Mouse (Mus musculus) midbrain, embryonic 11.5 days (tissue): ENCODE data around the gene Nck1. TPM values are rescaled to one million over a fixed set of nuclear protein-coding genes. Genes with fewer than 3 reads are reported as not detected.

Experiments used
- ATAC-seq: fragments of 200-750 bp; cut with Nextera tagmentation; 2 replicates; pipeline ENCODE4 v1.8.0; 2017; ENCODE audit warnings: moderate TSS enrichment, moderate library complexity; ENCODE audit not compliant: low FRiP score
- DNase-seq: peaks from one replicate; pipeline ENCODE4 v3.0.0; 2015; ENCODE audit warnings: low spot score; ENCODE audit errors: missing footprints
- H3K27ac ChIP-seq: fragments of 300-500 bp; sonication (generic); 2 replicates; pipeline ENCODE4 v1.5.1; 2014; ENCODE audit warnings: low read depth, low read length
- H3K27me3 ChIP-seq: fragments of 300-500 bp; sonication (generic); 2 replicates; pipeline ENCODE4 v1.6.1; 2014; ENCODE audit warnings: mild to moderate bottlenecking, low read length, moderate library complexity, mixed read lengths; ENCODE audit not compliant: control insufficient read depth, insufficient read depth
- H3K36me3 ChIP-seq: fragments of 300-500 bp; sonication (generic); 2 replicates; pipeline ENCODE4 v1.6.1; 2014; ENCODE audit warnings: mild to moderate bottlenecking, low read length, moderate library complexity, mixed read lengths; ENCODE audit not compliant: control insufficient read depth, insufficient read depth
- H3K4me1 ChIP-seq: fragments of 300-500 bp; sonication (generic); 2 replicates; pipeline ENCODE4 v1.6.1; 2014; ENCODE audit warnings: low read length; ENCODE audit not compliant: control insufficient read depth, insufficient read depth
- H3K4me2 ChIP-seq: fragments of 300-500 bp; sonication (generic); 2 replicates; pipeline ENCODE4 v1.6.1; 2014; ENCODE audit warnings: mild to moderate bottlenecking, moderate library complexity
- H3K4me3 ChIP-seq: fragments of 300-500 bp; sonication (generic); 2 replicates; pipeline ENCODE4 v1.5.1; 2014; ENCODE audit warnings: low read depth, low read length
- H3K9ac ChIP-seq: fragments of 300-500 bp; sonication (generic); 2 replicates; pipeline ENCODE4 v1.6.1; 2014; ENCODE audit warnings: low read length
- H3K9me3 ChIP-seq: fragments of 300-500 bp; sonication (generic); 2 replicates; pipeline ENCODE4 v1.6.1; 2016; ENCODE audit warnings: low read length; ENCODE audit not compliant: control insufficient read depth
- WGBS: fragments of 180-500 bp; shearing (Covaris S2); extraction: QIAGEN DNeasy Blood & Tissue Kit; methylation state at CpG from one replicate; pipeline ENCODE4 v1.1.7; 2014; 5-methylcytosine and 5-hydroxymethylcytosine counted together
- polyA plus RNA-seq: library from polyadenylated mRNA; unstranded; fragments of >200 nt; fragmentation: Nextera tagmentation; extraction: Ambion mirVana; gene quantifications from 2 replicates; pipeline ENCODE4 v1.2.1, GENCODE M21; 2014

The Nck1 gene
- polyA plus RNA-seq, 1 experiment from 2014 or later, result 77.8 TPM

DNA sequence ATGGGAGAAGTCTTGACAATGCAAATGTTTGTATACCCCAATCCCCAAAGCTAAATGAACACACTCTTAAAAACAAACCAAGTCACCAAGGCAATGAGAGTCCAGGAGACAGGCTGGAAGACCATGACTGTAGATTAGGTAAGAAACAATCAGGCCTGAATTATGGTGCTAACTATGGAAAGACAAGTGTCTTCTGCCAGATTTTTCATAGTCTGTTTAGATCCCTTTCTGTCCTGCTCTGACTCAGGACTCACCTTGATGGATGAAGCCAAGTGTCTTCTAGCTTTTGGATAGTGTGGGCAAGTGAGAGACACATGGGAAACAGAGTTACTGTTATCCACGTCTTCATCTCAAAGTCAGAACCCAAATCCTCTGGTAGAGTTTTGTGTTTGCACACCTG is 25.6 kb upstream of the Nck1 start:
- DNase-seq, result peak; percentile 83
- no peaks in the 10 kb centered on the region for H3K36me3 ChIP-seq
- ATAC-seq, result no peak; the same call in 1 of the 2 replicates
- H3K27ac ChIP-seq, result no peak overlapping the region; the same call in 1 of the 2 replicates
- no peaks in the 10 kb centered on the region for H3K9me3 ChIP-seq
- WGBS, result 84% methylated on average over 1 of the region's 1 CpGs
- H3K4me1 ChIP-seq, result peaks cover 8% of the 10 kb centered on the region
- peaks cover 4% of the 10 kb centered on the region; the same call in 1 of the 2 replicates for H3K27me3 ChIP-seq
- peak overlapping the region; percentile 78 for H3K4me2 ChIP-seq
- H3K9ac ChIP-seq, result peak overlapping the region; percentile 68; the same call in 1 of the 2 replicates
- H3K4me3 ChIP-seq, result peak overlapping the region; percentile 63; the same call in 1 of the 2 replicates

DNA sequence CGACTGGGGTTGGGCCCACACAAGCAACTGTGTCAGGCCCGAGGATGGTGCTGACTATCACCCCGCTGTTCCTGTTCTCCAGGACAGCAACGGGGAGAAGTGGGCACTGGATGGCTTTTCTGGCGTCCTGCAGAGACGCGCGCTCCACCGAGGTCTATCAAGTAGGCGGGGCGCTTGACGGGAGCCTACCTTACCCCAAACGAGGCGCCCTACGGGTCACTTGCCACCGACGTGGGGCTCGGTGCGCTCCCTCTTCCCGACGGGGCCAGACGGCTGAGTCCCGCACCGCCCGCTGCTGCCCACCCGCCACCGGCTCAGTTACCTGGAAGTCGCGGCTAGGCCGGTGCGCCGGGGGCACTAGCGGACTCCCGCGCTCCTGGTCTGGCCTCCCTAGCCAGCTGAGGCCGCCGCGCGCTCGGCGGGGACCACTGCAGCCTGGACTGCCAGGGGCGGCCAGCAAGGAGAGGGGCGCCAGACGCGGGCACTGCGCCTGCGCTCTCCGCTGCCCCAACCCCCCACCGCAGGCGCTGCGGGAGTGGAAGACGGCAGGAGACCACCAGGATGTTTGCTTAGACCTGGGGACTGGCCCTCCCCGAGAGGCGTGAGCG is 24.8 kb upstream of the Nck1 start, which contains the start of gene Slc35g2:
Gene Slc35g2, minus strand, starts transcription at position 465 of the 608 bp plus-strand sequence.
- Histone ChIP-seq H3K9ac (peak within 1 kb of the TSS; percentile 68), H3K4me2 (peak within 1 kb of the TSS; percentile 78), H3K27ac (no peak within 1 kb of the TSS; the same call in 1 of the 2 replicates), H3K27me3 (peaks cover 4% of the 10 kb centered on the region; the same call in 1 of the 2 replicates), H3K9me3 (no peaks in the 10 kb centered on the region), H3K4me3 (peak within 1 kb of the TSS; percentile 63), H3K36me3 (no peaks in the 10 kb centered on the region), H3K4me1 (peaks cover 8% of the 10 kb centered on the region)
- peak; percentile 95 for ATAC-seq
- under 1% methylated on average over 55 of the region's 55 CpGs for WGBS
- DNase-seq, result peak; percentile 98

DNA sequence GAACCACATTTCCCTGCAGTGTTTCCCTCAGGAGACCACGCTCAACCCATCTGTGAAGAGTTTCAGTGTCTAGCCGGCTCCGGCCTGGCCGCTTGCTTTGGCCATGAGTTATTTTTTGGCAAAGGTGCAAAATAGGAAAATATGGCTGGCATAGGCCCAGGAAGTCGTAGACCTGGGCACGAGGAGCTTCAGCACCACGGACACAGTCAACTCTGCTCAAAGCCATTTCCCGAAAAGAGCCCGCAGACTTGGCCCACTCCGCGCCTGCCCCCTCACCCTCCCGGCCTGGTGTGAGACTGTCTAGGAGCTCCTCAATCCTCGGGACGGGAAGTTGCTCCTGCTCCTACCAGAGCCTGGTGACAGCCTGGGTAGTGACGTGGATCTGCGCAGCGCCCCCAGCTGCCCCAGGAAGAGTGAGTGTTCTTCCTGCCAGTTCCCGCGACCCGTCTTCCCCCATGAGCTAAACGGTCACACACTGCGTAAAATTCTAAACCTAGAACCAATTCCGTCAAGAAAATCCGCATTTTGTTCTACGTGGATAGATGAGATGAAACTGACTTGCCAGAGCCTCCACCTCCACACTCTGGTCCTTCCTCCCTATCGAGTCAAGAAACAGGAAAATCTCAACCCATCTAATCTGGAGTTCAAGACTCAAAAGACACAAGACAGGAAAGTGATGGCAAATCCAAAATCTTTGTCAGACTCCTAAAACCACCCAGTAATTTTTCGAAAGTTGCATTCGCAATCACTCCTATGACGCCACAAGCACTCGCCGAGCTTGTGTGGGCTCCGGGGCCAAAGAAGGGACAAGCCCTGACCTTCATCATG is 24.1 kb upstream of the Nck1 start:
- Histone ChIP-seq H3K9me3 (no peaks in the 10 kb centered on the region), H3K4me2 (peak overlapping the region; percentile 78), H3K27me3 (peaks cover 4% of the 10 kb centered on the region; the same call in 1 of the 2 replicates), H3K36me3 (no peaks in the 10 kb centered on the region), H3K4me1 (peaks cover 8% of the 10 kb centered on the region), H3K27ac (no peak overlapping the region), H3K9ac (peak overlapping the region; percentile 68), H3K4me3 (peak overlapping the region; percentile 63)
- DNase-seq (peak; percentile 94), ATAC-seq (peak; percentile 67)
- WGBS, result 9% methylated on average over 32 of the region's 32 CpGs

DNA sequence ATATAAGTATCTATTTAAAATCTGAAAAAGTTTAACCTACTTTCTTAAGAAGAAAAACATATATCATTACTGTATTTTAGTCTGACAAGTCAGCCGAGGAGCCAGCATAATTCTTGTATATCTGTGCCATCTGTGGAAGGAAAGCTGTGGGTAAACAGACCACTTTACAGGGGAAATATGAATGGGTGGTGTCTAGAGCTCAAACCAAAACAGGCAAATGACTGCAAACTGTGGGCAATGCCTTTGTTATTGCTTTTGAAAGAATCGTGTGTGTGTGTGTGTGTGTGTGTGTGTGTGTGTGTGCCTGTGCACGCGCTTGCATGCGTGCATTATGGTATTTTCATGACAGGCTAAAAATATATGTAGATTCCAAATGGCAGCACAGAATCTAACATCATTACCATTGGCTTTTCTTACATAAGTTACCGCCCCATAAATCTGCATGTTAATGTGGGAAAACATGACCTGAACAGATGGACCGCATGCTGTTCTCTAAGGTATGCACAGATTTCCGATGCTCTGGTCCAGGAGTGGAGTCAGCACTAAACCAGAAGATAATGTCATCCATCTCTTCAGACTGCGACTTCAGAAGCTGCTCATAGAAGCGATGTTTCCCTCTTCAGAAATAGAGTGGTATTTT is 14.4 kb upstream of the Nck1 start:
- Histone ChIP-seq H3K4me1 (no peaks in the 10 kb centered on the region), H3K4me2 (no peak overlapping the region), H3K27me3 (no peaks in the 10 kb centered on the region), H3K27ac (no peak overlapping the region), H3K9me3 (no peaks in the 10 kb centered on the region), H3K36me3 (no peaks in the 10 kb centered on the region), H3K9ac (no peak overlapping the region), H3K4me3 (no peak overlapping the region)
- ATAC-seq (no peak), DNase-seq (peak; percentile 44)
- WGBS, result 87% methylated on average over 10 of the region's 10 CpGs

DNA sequence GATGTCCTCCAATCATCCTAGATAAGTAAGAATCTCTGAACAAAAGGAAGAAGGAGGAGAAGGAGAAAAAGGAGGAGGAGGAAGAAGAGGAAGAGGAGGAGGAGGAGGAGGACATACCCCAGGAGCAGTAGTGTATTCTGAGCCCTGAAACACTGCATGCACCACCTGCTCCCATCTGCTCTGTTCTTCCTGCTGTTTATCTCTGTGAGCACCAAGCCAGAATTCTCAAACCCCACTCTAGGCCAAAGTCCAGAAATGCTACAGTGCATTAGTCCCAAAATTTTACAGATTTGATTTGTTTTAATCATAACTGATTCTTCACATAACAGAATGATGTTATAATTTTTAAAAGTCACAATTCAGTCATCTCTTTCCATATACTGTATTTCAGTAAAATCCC is 13.1 kb upstream of the Nck1 start:
- Histone ChIP-seq H3K4me2 (no peak overlapping the region), H3K27ac (no peak overlapping the region), H3K36me3 (no peaks in the 10 kb centered on the region), H3K27me3 (no peaks in the 10 kb centered on the region), H3K4me1 (no peaks in the 10 kb centered on the region), H3K9ac (no peak overlapping the region), H3K9me3 (no peaks in the 10 kb centered on the region), H3K4me3 (no peak overlapping the region)
- ATAC-seq (no peak), DNase-seq (peak; percentile 12)

DNA sequence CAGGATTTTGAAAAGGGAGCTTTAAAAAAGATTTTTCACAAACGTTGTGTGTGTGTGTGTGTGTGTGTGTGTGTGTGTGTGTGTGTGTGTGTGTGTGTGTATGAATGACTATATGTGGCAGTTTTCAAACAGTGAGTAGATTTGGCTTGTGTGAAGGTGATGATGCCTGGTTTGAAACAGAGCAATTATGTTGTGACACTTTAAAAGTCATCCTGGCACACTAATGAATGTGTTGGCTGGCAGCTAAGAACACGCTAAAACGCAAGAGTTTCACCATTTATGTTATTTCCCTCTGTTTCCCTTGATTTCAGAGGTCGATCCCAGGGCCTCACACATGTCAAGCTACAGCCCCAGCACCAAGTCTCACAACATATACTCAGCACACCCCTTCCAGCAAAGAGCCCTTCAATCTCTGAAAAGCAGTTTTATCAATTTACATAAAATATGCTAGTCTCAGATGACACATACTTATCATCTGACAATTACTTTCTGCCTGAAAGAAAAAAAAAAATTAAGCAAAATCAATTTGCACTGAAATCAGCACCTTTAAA is 12.2 kb upstream of the Nck1 start:
- H3K4me2 ChIP-seq, result no peak overlapping the region
- no peaks in the 10 kb centered on the region for H3K9me3 ChIP-seq
- WGBS, result 83% methylated on average over 4 of the region's 4 CpGs
- H3K4me3 ChIP-seq, result no peak overlapping the region
- ATAC-seq (no peak), DNase-seq (peak; percentile 53)
- H3K9ac ChIP-seq, result no peak overlapping the region
- H3K4me1 ChIP-seq, result no peaks in the 10 kb centered on the region
- H3K27me3 ChIP-seq, result no peaks in the 10 kb centered on the region
- no peak overlapping the region for H3K27ac ChIP-seq
- H3K36me3 ChIP-seq, result no peaks in the 10 kb centered on the region

DNA sequence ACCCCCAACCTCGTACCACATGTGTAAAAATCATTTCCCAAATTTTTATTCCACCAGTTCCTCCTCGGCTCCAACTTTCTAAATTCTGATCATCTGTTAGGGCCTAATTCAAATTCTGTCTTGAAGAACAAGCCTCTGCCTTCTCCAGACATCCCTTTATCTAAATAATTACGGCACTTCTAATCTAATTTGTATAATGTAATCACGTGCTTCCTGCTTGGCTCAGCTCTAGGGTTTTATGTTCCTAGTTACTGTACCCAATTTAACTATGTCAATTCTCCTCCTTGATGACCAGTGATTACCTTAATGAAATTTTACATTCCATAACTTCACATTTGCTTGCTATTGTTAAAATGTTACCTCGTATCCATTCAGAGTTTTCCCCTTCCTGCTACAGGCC is 9.8 kb upstream of the Nck1 start:
- Histone ChIP-seq H3K4me2 (no peak overlapping the region), H3K9me3 (no peaks in the 10 kb centered on the region), H3K36me3 (no peaks in the 10 kb centered on the region), H3K27ac (no peak overlapping the region), H3K4me3 (no peak overlapping the region), H3K9ac (no peak overlapping the region), H3K4me1 (no peaks in the 10 kb centered on the region), H3K27me3 (no peaks in the 10 kb centered on the region)
- DNase-seq (peak; percentile 28), ATAC-seq (no peak)
- WGBS, result 85% methylated on average over 5 of the region's 5 CpGs

DNA sequence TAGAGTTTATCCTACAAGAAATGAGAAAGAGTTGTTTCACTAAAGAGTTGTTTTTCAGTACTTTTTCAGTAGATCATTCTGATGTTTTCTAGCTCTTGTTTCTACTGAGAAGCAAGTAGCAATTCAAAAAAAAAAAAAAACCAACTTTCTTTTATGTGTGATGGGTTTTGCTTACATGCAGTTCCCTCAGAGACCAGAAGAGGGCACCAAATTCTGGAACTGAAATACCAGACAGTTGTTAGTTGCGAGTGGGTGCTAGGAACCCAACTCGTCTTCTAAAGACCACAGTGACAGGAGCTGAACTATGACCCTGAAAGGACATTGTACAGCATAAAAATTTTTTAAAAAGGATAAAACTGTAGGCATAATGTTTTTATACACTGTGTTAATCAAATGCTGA is 2.4 kb upstream of the Nck1 start:
- H3K9me3 ChIP-seq, result peaks cover 5% of the 10 kb centered on the region; the same call in 1 of the 2 replicates
- 86% methylated on average over 2 of the region's 2 CpGs for WGBS
- peaks cover 6% of the 10 kb centered on the region; the same call in 1 of the 2 replicates for H3K4me1 ChIP-seq
- H3K36me3 ChIP-seq, result no peaks in the 10 kb centered on the region
- DNase-seq (peak; percentile 83), ATAC-seq (no peak)
- no peak overlapping the region for H3K27ac ChIP-seq
- H3K9ac ChIP-seq, result no peak overlapping the region
- H3K4me3 ChIP-seq, result no peak overlapping the region
- no peak overlapping the region for H3K4me2 ChIP-seq
- no peaks in the 10 kb centered on the region for H3K27me3 ChIP-seq
